Mouse (Mus musculus): ENCODE data around the gene Tax1bp1.

Gene Tax1bp1

GRCm38 (mm10) chr6:52797252-52797800, 83.8 kb downstream of the Tax1bp1 start:
- peak in 1 of 2 experiments; percentile 20 for DNase-seq

- DNase-seq: peak; percentile 32 to 35
Measured at GRCm38 (mm10) chr6:52802181-52802580, 88.7 kb downstream of the Tax1bp1 start.

GRCm38 (mm10) chr6:52805237-52805856, 91.8 kb downstream of the Tax1bp1 start:
- DNase-seq: peak; percentile 12 to 15

All from kidney, postnatal 36 days (tissue).